Mouse (Mus musculus) MEL (cell line): ENCODE measurements at regions not wholly inside any gene's neighbourhood (a gene's known extent, or its start where the extent isn't known, plus 50 kb on each side); places are given as distances from the start of the nearest gene placed in this dataset.

Experiments
- DNase-seq: peaks from one replicate; pipeline ENCODE4 v3.0.0; 2011; ENCODE audit warnings: low read depth, low spot score
- H3K27ac ChIP-seq: 2 replicates; pipeline ENCODE4 v1.5.1; 2012; ENCODE audit warnings: low read depth, mild to moderate bottlenecking, control low read depth, low read length, moderate library complexity; ENCODE audit not compliant: control insufficient read depth
- H3K27me3 ChIP-seq, 2 experiments: fragments of 150-350 bp in 1 of 2; sonication (generic) in 1 of 2; 2 replicates each; pipeline ENCODE4 v1.6.1; 2012; ENCODE audit warnings: low read length in 2 of 2, mild to moderate bottlenecking in 2 of 2, improper control_type of control experiment in 1 of 2, moderate library complexity in 1 of 2; ENCODE audit not compliant: insufficient read depth in 2 of 2, control insufficient read depth in 1 of 2
- H3K36me3 ChIP-seq, 2 experiments: 2 replicates each; pipeline ENCODE4 v1.6.1; 2012 to 2014; ENCODE audit warnings: low read length in 2 of 2, improper control_type of control experiment in 1 of 2, inconsistent platforms in 1 of 2, mild to moderate bottlenecking in 1 of 2; ENCODE audit not compliant: insufficient read depth in 2 of 2, control insufficient read depth in 1 of 2
- H3K4me1 ChIP-seq, 2 experiments: fragments of 150-350 bp in 1 of 2; sonication (generic) in 1 of 2; 2 replicates each; pipeline ENCODE4 v1.6.1; 2012; ENCODE audit warnings: low read length in 2 of 2, improper control_type of control experiment in 1 of 2, mild to moderate bottlenecking in 1 of 2; ENCODE audit not compliant: insufficient read depth in 2 of 2, control insufficient read depth in 1 of 2
- H3K4me3 ChIP-seq, 2 experiments: fragments of 150-350 bp in 1 of 2; sonication (generic) in 1 of 2; 2 replicates each; pipeline ENCODE4 v1.5.1; 2012; ENCODE audit warnings: low read depth in 2 of 2, low read length in 2 of 2, mild to moderate bottlenecking in 2 of 2, moderate library complexity in 2 of 2, control low read depth in 1 of 2, improper control_type of control experiment in 1 of 2; ENCODE audit not compliant: control insufficient read depth in 1 of 2, insufficient read depth in 1 of 2
- H3K79me2 ChIP-seq: 2 replicates; pipeline ENCODE4 v1.6.1; 2012; ENCODE audit warnings: mild to moderate bottlenecking, low read length, moderate library complexity; ENCODE audit not compliant: control insufficient read depth, poor library complexity, insufficient read depth
- H3K9ac ChIP-seq: 2 replicates; pipeline ENCODE4 v1.6.1; 2012; ENCODE audit warnings: low read depth, mild to moderate bottlenecking, control low read depth, low read length, moderate library complexity; ENCODE audit not compliant: control insufficient read depth, poor library complexity, severe bottlenecking
- H3K9me3 ChIP-seq: fragments of 150-350 bp; sonication (generic); replicated peaks from 2 replicates; pipeline ENCODE4 v1.6.1; 2012; ENCODE audit warnings: mild to moderate bottlenecking, low read length, improper control_type of control experiment, moderate library complexity; ENCODE audit not compliant: insufficient read depth
- CHD1 ChIP-seq: IDR thresholded peaks from 2 replicates; pipeline ENCODE4 v1.6.1; 2012; ENCODE audit warnings: low read depth, mild to moderate bottlenecking, inconsistent platforms, low read length, improper control_type of control experiment
- E2F4 ChIP-seq: IDR thresholded peaks from 2 replicates; pipeline ENCODE4 v1.6.1; 2011; ENCODE audit warnings: low read depth, low read length, improper control_type of control experiment, borderline replicate concordance
- ELF1 ChIP-seq: IDR thresholded peaks from 2 replicates; pipeline ENCODE4 v1.6.1; 2014; ENCODE audit warnings: low read depth, mild to moderate bottlenecking, inconsistent platforms, low read length, improper control_type of control experiment, moderate library complexity
- EP300 ChIP-seq, 2 experiments: IDR thresholded peaks; 2 replicates each; pipeline ENCODE4 v1.6.1; 2011; ENCODE audit warnings: improper control_type of control experiment in 2 of 2, low read length in 2 of 2, low read depth in 1 of 2, mild to moderate bottlenecking in 1 of 2
- GABPA ChIP-seq: IDR thresholded peaks from 2 replicates; pipeline ENCODE4 v1.6.1; 2012; ENCODE audit warnings: low read depth, mild to moderate bottlenecking, inconsistent platforms, low read length, improper control_type of control experiment, moderate library complexity
- MAFK ChIP-seq: IDR thresholded peaks from 2 replicates; pipeline ENCODE4 v1.6.1; 2011; ENCODE audit warnings: low read depth, mild to moderate bottlenecking, low read length, improper control_type of control experiment, borderline replicate concordance
- MEF2A ChIP-seq: IDR thresholded peaks from 2 replicates; pipeline ENCODE4 v1.6.1; 2014; ENCODE audit warnings: low read depth, mild to moderate bottlenecking, inconsistent platforms, low read length, improper control_type of control experiment; ENCODE audit not compliant: poor library complexity, insufficient replicate concordance, severe bottlenecking; ENCODE audit errors: extremely low read depth
- NRF1 ChIP-seq: IDR thresholded peaks from 2 replicates; pipeline ENCODE4 v1.6.1; 2014; ENCODE audit warnings: low read depth, mild to moderate bottlenecking, inconsistent platforms, low read length, improper control_type of control experiment, moderate library complexity; ENCODE audit not compliant: poor library complexity, insufficient read depth, severe bottlenecking
- POLR2A ChIP-seq, 2 experiments: IDR thresholded peaks; 2 replicates each; pipeline ENCODE4 v1.6.1; 2011 to 2012; ENCODE audit warnings: low read length in 2 of 2, mild to moderate bottlenecking in 2 of 2, control low read depth in 1 of 2, improper control_type of control experiment in 1 of 2, low read depth in 1 of 2, moderate library complexity in 1 of 2; ENCODE audit not compliant: control insufficient read depth in 1 of 2, insufficient read depth in 1 of 2, poor library complexity in 1 of 2
- POLR2AphosphoS2 ChIP-seq: IDR thresholded peaks from 2 replicates; pipeline ENCODE4 v1.6.1; 2011; ENCODE audit warnings: low read length, improper control_type of control experiment
- SIN3A ChIP-seq: IDR thresholded peaks from 2 replicates; pipeline ENCODE4 v1.6.1; 2012; ENCODE audit warnings: low read length, improper control_type of control experiment, inconsistent platforms
- TBP ChIP-seq: IDR thresholded peaks from 2 replicates; pipeline ENCODE4 v1.8.0; 2011; ENCODE audit warnings: low read depth, low read length, improper control_type of control experiment
- TCF12 ChIP-seq: IDR thresholded peaks from 2 replicates; pipeline ENCODE4 v1.6.1; 2014; ENCODE audit warnings: low read depth, mild to moderate bottlenecking, inconsistent platforms, low read length, improper control_type of control experiment, moderate library complexity
- ZC3H11A ChIP-seq: IDR thresholded peaks from 2 replicates; pipeline ENCODE4 v1.6.1; 2012; ENCODE audit warnings: low read depth, mild to moderate bottlenecking, inconsistent platforms, low read length, improper control_type of control experiment
- ZKSCAN1 ChIP-seq: IDR thresholded peaks from 2 replicates; pipeline ENCODE4 v1.6.1; 2012; ENCODE audit warnings: low read depth, mild to moderate bottlenecking, inconsistent platforms, low read length, improper control_type of control experiment, moderate library complexity

DNA sequence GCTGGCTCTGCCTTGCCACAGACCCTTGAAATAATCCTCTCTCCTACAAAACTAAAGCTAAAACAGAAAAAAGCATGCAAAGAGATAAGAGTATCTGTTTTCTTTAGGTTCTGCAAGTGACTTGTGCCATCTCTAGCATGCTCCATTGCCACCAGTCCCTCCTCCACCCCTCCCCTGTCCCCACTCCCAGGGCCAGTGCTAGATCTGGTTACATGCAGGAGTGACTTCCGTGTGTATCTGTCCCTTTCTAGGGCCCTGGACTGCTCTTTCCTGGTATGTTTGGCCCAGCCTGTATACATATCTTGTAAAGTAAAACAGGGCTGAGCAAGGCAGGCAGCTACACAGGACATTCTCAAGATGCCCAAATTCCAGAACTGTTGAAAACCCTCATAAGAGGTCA is 313.9 kb upstream of the Meis1 start:
- Histone ChIP-seq H3K27me3 (peaks cover 2% of the 10 kb centered on the region in 2 experiments; a peak in 3 of 4 replicates), H3K79me2 (no peaks in the 10 kb centered on the region), H3K4me3 (no peak overlapping the region), H3K9ac (no peak overlapping the region), H3K36me3 (no peaks in the 10 kb centered on the region), H3K27ac (no peak overlapping the region), H3K4me1 (no peaks in the 10 kb centered on the region), H3K9me3 (no peaks in the 10 kb centered on the region)
- no peak for DNase-seq
- no peak for TF ChIP-seq ZC3H11A
- TF ChIP-seq NRF1 = no peak
- no peak for TF ChIP-seq ZKSCAN1
- no peak for TF ChIP-seq MEF2A
- TF ChIP-seq TBP = no peak
- no peak for TF ChIP-seq E2F4
- TF ChIP-seq SIN3A = no peak
- TF ChIP-seq MAFK = no peak

DNA sequence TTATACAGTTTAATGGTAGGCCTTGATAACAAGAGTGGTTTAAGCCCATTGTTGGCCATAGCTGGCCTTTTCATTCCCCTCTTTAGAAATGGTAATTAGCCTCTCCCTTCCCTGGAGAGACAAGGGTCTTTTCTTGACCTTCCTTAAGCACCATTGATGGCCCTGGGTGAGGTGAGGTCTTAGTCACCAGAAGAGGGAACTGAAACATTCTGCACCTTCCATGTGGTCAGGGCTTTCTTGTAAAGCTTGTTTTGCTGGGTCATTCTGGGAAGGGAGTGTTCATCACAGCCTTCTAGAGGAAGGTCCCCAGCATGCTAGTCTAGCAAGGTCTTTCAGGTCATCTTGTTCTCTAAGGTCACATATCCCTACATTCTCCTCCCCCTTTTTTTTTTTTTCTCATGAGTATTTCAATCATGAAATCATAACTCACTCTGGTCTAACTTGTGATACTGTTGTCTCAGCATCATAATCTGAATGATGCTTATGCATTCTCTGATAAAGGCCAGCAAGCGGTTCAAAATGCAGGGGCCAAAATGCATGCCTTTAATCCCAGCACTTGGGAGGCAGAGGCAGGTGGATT is 315.2 kb upstream of the Meis1 start:
- Histone ChIP-seq H3K9ac (no peak overlapping the region), H3K4me1 (no peaks in the 10 kb centered on the region)
- TF ChIP-seq TBP (no peak), ELF1 (no peak), TCF12 (no peak), POLR2AphosphoS2 (no peak), EP300 (IDR thresholded peaks at IDR 0.05; ENCODE audit: low read depth in 1 of 2, low read length in 2 of 2) (no peak), MEF2A (no peak), POLR2A (IDR thresholded peaks at IDR 0.05; ENCODE audit: control insufficient read depth in 1 of 2, insufficient read depth in 1 of 2, low read depth in 1 of 2, low read length in 2 of 2, poor library complexity in 1 of 2) (no peak), GABPA (no peak), CHD1 (no peak)
- TF ChIP-seq, all 39 proteins: peak for 0
- Histone ChIP-seq H3K4me3 (no peak overlapping the region), H3K9me3 (no peaks in the 10 kb centered on the region), H3K36me3 (no peaks in the 10 kb centered on the region), H3K79me2 (no peaks in the 10 kb centered on the region), H3K27me3 (peaks cover 0 to 2% of the 10 kb centered on the region in 2 experiments; a peak in 2 of 4 replicates), H3K27ac (no peak overlapping the region)
- no peak for DNase-seq
